Mouse (Mus musculus) midbrain, embryonic 11.5 days (tissue): Measurements from ENCODE around the gene Pitpnm1. TPM values are rescaled to one million over a fixed set of nuclear protein-coding genes. Genes with fewer than 3 reads are reported as not detected.
A peak's percentile ranks its signal among the peaks of the same experiment; 100 is the strongest.

Experiments
- ATAC-seq: fragments of 200-750 bp; cut with Nextera tagmentation; 2 replicates; pipeline ENCODE4 v1.8.0; 2017; ENCODE audit warnings: moderate TSS enrichment, moderate library complexity; ENCODE audit not compliant: low FRiP score
- DNase-seq: peaks from one replicate; pipeline ENCODE4 v3.0.0; 2015; ENCODE audit warnings: low spot score; ENCODE audit errors: missing footprints
- H3K27ac ChIP-seq: fragments of 300-500 bp; sonication (generic); 2 replicates; pipeline ENCODE4 v1.5.1; 2014; ENCODE audit warnings: low read depth, low read length
- H3K27me3 ChIP-seq: fragments of 300-500 bp; sonication (generic); 2 replicates; pipeline ENCODE4 v1.6.1; 2014; ENCODE audit warnings: mild to moderate bottlenecking, low read length, moderate library complexity, mixed read lengths; ENCODE audit not compliant: control insufficient read depth, insufficient read depth
- H3K36me3 ChIP-seq: fragments of 300-500 bp; sonication (generic); 2 replicates; pipeline ENCODE4 v1.6.1; 2014; ENCODE audit warnings: mild to moderate bottlenecking, low read length, moderate library complexity, mixed read lengths; ENCODE audit not compliant: control insufficient read depth, insufficient read depth
- H3K4me1 ChIP-seq: fragments of 300-500 bp; sonication (generic); 2 replicates; pipeline ENCODE4 v1.6.1; 2014; ENCODE audit warnings: low read length; ENCODE audit not compliant: control insufficient read depth, insufficient read depth
- H3K4me2 ChIP-seq: fragments of 300-500 bp; sonication (generic); 2 replicates; pipeline ENCODE4 v1.6.1; 2014; ENCODE audit warnings: mild to moderate bottlenecking, moderate library complexity
- H3K4me3 ChIP-seq: fragments of 300-500 bp; sonication (generic); 2 replicates; pipeline ENCODE4 v1.5.1; 2014; ENCODE audit warnings: low read depth, low read length
- H3K9ac ChIP-seq: fragments of 300-500 bp; sonication (generic); 2 replicates; pipeline ENCODE4 v1.6.1; 2014; ENCODE audit warnings: low read length
- H3K9me3 ChIP-seq: fragments of 300-500 bp; sonication (generic); 2 replicates; pipeline ENCODE4 v1.6.1; 2016; ENCODE audit warnings: low read length; ENCODE audit not compliant: control insufficient read depth
- WGBS: fragments of 180-500 bp; shearing (Covaris S2); extraction: QIAGEN DNeasy Blood & Tissue Kit; methylation state at CpG from one replicate; pipeline ENCODE4 v1.1.7; 2014; 5-methylcytosine and 5-hydroxymethylcytosine counted together
- polyA plus RNA-seq: library from polyadenylated mRNA; unstranded; fragments of >200 nt; fragmentation: Nextera tagmentation; extraction: Ambion mirVana; gene quantifications from 2 replicates; pipeline ENCODE4 v1.2.1, GENCODE M21; 2014

Pitpnm1 gene
- polyA plus RNA-seq, 1 experiment from 2014 or later: 11.2 TPM

DNA sequence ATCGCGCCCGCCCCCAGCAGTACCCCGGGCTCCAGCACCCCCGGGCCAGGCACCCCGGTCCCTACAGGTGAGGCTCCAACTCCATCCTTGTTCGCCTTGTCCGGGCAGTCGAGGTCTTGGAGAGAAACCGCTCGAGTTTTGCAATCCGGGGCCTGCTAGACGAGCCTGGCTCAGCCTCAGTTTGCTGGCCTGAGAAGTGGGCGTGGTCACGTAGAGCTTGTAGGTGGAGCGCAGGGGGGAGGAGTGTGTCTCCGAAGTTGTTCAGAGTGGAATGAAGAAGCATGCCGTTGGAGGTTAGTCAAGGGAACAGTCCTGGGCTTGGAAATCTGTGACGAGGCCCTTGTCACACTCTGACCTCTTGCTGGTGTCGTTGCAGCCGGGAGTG lies 2.4 kb upstream of the Pitpnm1 start:
- H3K27me3 ChIP-seq: peaks cover 21% of the 10 kb centered on the region
- H3K4me3 ChIP-seq: peak overlapping the region; percentile 64
- H3K27ac ChIP-seq: peak overlapping the region; percentile 25; the same call in 1 of the 2 replicates
- no peak; the same call in 1 of the 2 replicates for ATAC-seq
- H3K36me3 ChIP-seq: no peaks in the 10 kb centered on the region
- DNase-seq: no peak
- H3K4me1 ChIP-seq: peaks cover 28% of the 10 kb centered on the region
- H3K9ac ChIP-seq: peak overlapping the region; percentile 58
- H3K4me2 ChIP-seq: peak overlapping the region; percentile 70
- H3K9me3 ChIP-seq: no peaks in the 10 kb centered on the region
- 1% methylated on average over 21 of the region's 21 CpGs for WGBS

DNA sequence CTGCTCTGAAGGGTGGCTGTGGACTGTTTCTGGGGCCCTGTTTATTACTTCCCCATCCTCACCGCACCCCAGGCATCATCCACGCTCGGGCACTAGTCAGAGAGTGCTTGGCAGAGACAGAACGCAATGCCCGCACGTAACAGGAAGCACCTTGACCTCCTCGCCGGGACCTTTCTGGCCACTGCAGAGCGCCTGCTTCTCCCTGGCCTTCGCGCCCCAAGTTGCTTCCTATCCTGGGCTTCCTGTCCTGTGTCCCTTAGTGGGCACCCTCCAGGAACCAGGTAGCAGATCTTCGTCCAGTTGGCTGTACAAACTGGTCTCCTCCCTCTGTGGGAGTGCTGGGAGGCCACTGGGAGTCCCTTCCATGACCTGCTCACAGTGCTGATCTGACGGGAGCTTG lies 1.4 kb upstream of the Pitpnm1 start:
- ATAC-seq: no peak
- no peak overlapping the region for H3K9ac ChIP-seq
- WGBS: 95% methylated on average over 13 of the region's 13 CpGs
- H3K4me2 ChIP-seq: no peak overlapping the region
- peaks cover 28% of the 10 kb centered on the region for H3K4me1 ChIP-seq
- no peaks in the 10 kb centered on the region for H3K9me3 ChIP-seq
- H3K4me3 ChIP-seq: no peak overlapping the region
- no peak overlapping the region for H3K27ac ChIP-seq
- peaks cover 21% of the 10 kb centered on the region for H3K27me3 ChIP-seq
- no peaks in the 10 kb centered on the region for H3K36me3 ChIP-seq
- no peak for DNase-seq

DNA sequence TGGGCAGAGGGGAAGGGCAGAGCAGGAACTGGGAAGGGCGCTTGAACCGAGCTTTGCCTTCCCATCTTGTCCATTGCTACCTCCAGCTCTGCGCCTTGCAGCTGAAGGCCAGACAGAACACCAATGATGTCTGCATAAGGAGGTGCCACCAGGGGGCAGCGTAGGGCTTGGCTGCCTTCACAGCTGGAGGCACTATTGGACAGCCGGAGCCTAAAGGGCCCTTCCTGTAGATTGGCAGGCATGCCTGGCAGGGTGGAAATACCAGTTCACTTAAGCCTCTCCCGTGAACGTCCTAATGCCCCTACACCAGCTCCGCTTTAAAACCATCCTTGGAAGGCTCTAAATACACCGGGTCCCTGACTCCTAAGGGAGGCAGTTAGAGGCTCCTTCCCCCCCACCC lies 742 bp upstream of the Pitpnm1 start:
- H3K4me3 ChIP-seq: no peak overlapping the region
- peaks cover 28% of the 10 kb centered on the region for H3K4me1 ChIP-seq
- 15% methylated on average over 9 of the region's 9 CpGs for WGBS
- H3K27ac ChIP-seq: no peak overlapping the region
- H3K36me3 ChIP-seq: no peaks in the 10 kb centered on the region
- no peak overlapping the region; the same call in 1 of the 2 replicates for H3K4me2 ChIP-seq
- DNase-seq (peak; percentile 99), ATAC-seq (no peak)
- no peaks in the 10 kb centered on the region for H3K9me3 ChIP-seq
- H3K9ac ChIP-seq: no peak overlapping the region
- peaks cover 21% of the 10 kb centered on the region for H3K27me3 ChIP-seq

DNA sequence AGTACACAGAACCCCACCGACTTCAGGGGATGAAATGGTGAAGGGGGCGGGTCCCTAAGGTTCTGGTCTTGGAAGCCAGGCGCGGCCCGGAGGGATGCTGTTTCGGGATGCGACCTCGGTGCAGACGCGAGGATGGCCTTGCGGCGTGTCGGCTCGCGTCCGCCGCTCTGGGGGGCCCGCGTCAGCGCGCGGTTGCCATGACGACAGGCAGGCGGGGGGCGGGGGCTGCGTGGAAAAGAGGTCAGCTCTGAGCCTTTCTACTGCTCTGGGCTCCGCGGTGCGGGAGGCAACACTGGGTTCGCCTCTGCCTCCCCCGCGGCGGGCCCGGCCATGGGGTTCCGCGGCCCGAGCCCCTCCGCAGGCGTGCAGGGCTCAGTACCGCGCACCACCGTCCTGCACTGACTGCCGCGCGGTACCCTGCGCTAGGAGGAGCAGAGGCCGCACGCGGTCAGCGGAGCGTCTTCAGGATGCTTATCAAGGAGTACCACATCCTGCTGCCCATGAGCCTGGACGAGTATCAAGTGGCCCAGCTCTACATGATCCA lies 992 bp downstream of the Pitpnm1 start:
- Histone ChIP-seq H3K4me2 (peak overlapping the region; percentile 90), H3K9ac (peak overlapping the region; percentile 65), H3K36me3 (no peaks in the 10 kb centered on the region), H3K4me1 (peaks cover 28% of the 10 kb centered on the region), H3K27me3 (peaks cover 21% of the 10 kb centered on the region), H3K9me3 (no peaks in the 10 kb centered on the region), H3K4me3 (peak overlapping the region; percentile 45), H3K27ac (no peak overlapping the region)
- DNase-seq: peak; percentile 93
- WGBS: under 1% methylated on average over 50 of the region's 52 CpGs
- ATAC-seq: peak; percentile 14; the same call in 1 of the 2 replicates

DNA sequence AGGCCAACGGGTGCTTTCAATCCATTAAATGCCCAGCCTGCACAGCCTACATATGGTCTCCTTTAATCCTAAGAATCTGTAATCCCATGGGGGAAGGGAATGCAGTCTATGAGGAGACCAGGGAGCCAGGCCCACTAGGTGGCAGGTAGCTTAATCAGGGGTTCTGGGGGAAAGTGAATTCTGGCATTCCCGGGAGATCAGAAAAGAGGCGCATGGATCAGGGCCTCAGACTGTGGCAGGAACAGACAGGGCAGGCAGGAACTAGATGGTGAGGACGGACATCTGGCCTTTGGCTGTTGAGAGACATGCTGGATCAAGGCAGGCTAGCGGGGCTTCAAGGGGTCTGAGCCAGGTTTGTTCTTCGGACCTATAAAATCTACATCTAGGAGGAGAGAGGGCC lies 1.7 kb downstream of the Pitpnm1 start:
- Histone ChIP-seq H3K36me3 (no peaks in the 10 kb centered on the region), H3K27me3 (peaks cover 21% of the 10 kb centered on the region), H3K4me3 (peak overlapping the region; percentile 45), H3K9me3 (no peaks in the 10 kb centered on the region), H3K4me1 (peaks cover 28% of the 10 kb centered on the region), H3K4me2 (peak overlapping the region; percentile 90), H3K27ac (no peak overlapping the region), H3K9ac (peak overlapping the region; percentile 65)
- 58% methylated on average over 6 of the region's 6 CpGs for WGBS
- ATAC-seq (no peak), DNase-seq (no peak)

GRCm38 (mm10) chr19:4102049-4102448 lies 2.3 kb downstream of the Pitpnm1 start:
- H3K27ac ChIP-seq: no peak overlapping the region
- H3K9me3 ChIP-seq: no peaks in the 10 kb centered on the region
- no peak overlapping the region for H3K9ac ChIP-seq
- no peaks in the 10 kb centered on the region for H3K36me3 ChIP-seq
- H3K4me1 ChIP-seq: peaks cover 28% of the 10 kb centered on the region
- ATAC-seq (no peak), DNase-seq (no peak)
- WGBS: 89% methylated on average over 2 of the region's 2 CpGs
- peaks cover 21% of the 10 kb centered on the region for H3K27me3 ChIP-seq
- no peak overlapping the region for H3K4me2 ChIP-seq
- no peak overlapping the region for H3K4me3 ChIP-seq

GRCm38 (mm10) chr19:4102626-4103025 lies 2.8 kb downstream of the Pitpnm1 start:
- no peaks in the 10 kb centered on the region for H3K9me3 ChIP-seq
- H3K9ac ChIP-seq: no peak overlapping the region
- no peak overlapping the region for H3K4me3 ChIP-seq
- no peak overlapping the region for H3K27ac ChIP-seq
- 93% methylated on average over 12 of the region's 12 CpGs for WGBS
- no peaks in the 10 kb centered on the region for H3K36me3 ChIP-seq
- DNase-seq (peak; percentile 37), ATAC-seq (no peak)
- H3K27me3 ChIP-seq: peaks cover 21% of the 10 kb centered on the region
- peaks cover 26% of the 10 kb centered on the region for H3K4me1 ChIP-seq
- H3K4me2 ChIP-seq: no peak overlapping the region

DNA sequence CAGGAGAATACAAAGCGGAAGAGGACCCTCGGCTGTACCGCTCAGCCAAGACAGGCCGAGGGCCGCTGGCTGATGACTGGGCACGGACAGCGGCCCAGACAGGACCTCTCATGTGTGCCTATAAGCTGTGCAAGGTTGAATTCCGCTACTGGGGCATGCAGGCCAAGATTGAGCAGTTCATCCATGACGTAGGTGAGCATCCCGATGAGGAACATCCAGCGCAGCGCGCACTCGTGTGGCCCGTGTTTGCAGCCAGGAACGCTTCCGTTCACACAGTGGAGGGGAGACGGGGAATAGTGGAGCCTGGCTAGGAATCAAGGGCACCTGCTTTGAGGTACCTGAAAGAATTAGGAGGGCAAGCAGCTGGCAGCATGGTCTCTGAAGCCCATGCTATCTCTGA lies 3.5 kb downstream of the Pitpnm1 start:
- Histone ChIP-seq H3K9me3 (no peaks in the 10 kb centered on the region), H3K4me2 (no peak overlapping the region), H3K9ac (no peak overlapping the region), H3K36me3 (no peaks in the 10 kb centered on the region), H3K27ac (no peak overlapping the region), H3K4me3 (no peak overlapping the region), H3K27me3 (peaks cover 21% of the 10 kb centered on the region), H3K4me1 (peaks cover 23% of the 10 kb centered on the region)
- DNase-seq (no peak), ATAC-seq (no peak)
- WGBS: 92% methylated on average over 18 of the region's 18 CpGs

DNA sequence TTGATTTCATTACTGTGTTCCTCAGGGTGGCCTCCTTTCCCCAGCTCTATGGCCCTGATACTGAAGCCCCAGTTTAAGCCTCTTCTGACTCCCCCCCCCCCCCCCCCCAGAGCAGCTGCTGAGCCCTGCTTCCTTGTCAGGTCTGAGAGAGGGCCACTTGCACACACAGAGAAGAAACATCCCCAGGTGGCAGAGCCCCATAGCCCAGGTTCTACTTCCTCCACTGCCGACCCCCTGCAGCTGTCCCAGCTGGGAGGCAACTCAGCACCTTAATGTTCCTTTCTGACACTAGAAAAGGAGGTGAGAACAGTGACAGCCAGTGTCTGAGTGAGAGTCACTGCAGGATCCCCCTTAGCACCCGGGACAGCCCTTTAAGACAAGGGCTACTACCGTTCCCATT lies 4.0 kb downstream of the Pitpnm1 start:
- H3K9me3 ChIP-seq: no peaks in the 10 kb centered on the region
- peaks cover 21% of the 10 kb centered on the region for H3K27me3 ChIP-seq
- no peak for ATAC-seq
- no peak overlapping the region for H3K4me2 ChIP-seq
- no peak overlapping the region for H3K27ac ChIP-seq
- WGBS: 76% methylated on average over 3 of the region's 3 CpGs
- DNase-seq: no peak
- H3K4me1 ChIP-seq: peaks cover 23% of the 10 kb centered on the region
- H3K36me3 ChIP-seq: no peaks in the 10 kb centered on the region
- H3K4me3 ChIP-seq: no peak overlapping the region
- no peak overlapping the region for H3K9ac ChIP-seq
